Mouse (Mus musculus) layer of hippocampus, postnatal 10 days (tissue): Measurements from ENCODE around the gene Myl9. TPM values are rescaled to one million over a fixed set of nuclear protein-coding genes. Genes with fewer than 3 reads are reported as not detected.

Experiments
- DNase-seq, 2 experiments: peaks; one replicate each; pipeline ENCODE4 v3.0.0; 2021; ENCODE audit warnings: low spot score in 2 of 2
- total RNA-seq, 2 experiments: library from RNA; stranded (reverse); gene quantifications; 2 replicates each; pipeline ENCODE4 v1.2.3; 2021

The Myl9 gene
- total RNA-seq, 2 experiments from 2014 or later = 21.4 to 23.4 TPM

DNA sequence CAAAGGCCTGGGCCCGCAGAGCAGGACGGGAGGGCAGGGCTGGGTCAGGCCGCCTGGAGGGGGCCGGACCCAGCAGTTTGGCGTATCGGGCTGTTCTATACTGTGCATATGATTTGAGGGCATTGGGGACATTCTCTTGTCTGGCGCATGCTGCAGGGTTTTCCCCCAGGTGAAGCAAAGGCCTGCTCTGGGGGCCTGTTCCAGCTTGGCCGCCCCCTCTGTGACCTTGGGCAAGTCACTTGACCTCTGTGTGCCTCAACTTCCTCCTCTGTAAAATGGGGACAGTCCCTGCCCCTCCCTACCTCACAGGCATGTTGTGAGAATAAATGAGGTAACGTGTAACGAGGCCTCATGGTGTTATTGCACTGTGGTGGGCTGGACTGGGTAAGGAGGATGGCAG is 11.2 kb upstream of the Myl9 start:
- DNase-seq = no peak

DNA sequence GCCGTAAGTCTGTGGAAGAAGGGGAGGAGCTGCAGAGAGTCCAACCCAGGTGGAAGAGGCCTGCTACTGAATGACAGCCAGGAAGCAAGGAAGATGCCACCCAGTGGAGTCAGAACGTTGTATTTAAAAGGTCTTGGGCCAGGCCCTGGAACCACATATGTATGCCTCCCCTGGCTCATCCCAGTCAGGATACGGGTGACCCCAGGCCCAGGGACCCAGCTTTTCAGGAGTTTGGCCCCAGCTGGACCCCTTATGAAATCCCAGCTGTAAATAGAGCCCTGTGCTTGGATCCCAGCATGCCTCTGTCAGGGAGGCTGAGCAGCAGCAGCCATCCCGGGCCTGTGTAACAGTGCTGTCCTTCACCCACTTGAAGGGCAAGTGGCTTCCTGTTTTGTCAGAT is 10.5 kb upstream of the Myl9 start:
- no peak for DNase-seq

DNA sequence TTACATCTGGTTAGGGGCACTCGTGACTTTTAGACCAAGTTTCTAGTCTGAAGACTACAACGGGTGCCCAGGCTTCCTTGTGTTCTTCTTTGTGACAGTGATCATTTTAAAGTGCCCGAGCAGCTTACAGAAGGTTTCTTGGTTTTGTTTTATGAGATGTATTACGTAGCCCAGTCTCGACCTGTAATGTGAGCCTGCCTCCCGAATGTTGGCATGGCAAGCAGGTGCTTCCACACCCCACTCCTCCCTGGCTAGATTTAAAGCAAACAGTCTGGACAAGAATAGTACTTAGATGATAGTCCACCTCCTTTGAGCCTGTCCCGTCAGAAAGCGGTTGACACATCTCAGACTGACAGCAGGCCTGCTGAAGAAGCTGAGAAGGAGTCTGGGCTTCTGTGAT is 9.6 kb upstream of the Myl9 start:
- no peak for DNase-seq

- DNase-seq = no peak
Measured at GRCm38 (mm10) chr2:156766227-156767019, 8.8 kb upstream of the Myl9 start.

DNA sequence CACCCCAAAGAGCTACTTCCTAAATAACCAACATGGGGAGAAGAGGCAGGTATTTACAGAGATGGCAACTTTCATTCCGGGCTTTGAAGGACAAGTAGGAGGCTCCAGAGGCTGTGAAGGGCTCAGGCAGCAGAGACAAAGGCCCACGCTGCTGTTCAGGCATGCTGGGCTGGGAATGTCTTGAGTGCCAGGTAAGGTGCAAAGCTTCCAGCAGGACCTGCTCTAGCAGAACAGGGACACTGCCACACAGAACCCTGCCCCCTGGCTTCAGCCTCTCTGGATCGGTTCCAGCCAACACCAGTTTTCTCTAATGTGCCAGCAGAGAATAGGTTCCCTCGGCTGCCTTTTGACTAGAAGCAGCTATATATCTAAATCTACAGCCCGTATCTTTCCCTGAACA is 8.1 kb upstream of the Myl9 start:
- no peak for DNase-seq

GRCm38 (mm10) chr2:156769274-156769673 is 5.9 kb upstream of the Myl9 start:
- DNase-seq = no peak

DNA sequence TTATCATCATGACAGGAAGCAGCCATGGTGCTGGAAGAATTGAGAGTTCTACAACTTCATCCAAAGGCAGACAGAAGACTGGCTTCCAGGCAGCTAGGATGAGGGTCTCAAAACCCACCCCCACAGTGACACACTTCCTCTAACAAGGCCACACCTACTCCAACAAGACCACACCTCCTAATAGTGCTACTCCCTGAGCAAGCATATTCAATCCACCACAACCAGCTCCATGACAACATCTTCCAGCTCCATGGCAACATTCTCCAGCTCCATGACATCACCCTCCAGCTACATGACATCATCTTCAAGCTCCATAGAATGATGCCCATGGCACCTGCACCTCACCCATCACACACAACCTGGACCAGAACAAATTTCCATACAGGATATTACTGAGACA is 1.8 kb upstream of the Myl9 start:
- no peak for DNase-seq

- no peak for DNase-seq
Measured at GRCm38 (mm10) chr2:156774035-156774737, 1.0 kb upstream of the Myl9 start.

GRCm38 (mm10) chr2:156775455-156776435 is 525 bp downstream of the Myl9 start:
- DNase-seq = no peak

GRCm38 (mm10) chr2:156776907-156777306 is 1.7 kb downstream of the Myl9 start:
- no peak for DNase-seq

- no peak for DNase-seq
Measured at GRCm38 (mm10) chr2:156777326-156778004, 2.2 kb downstream of the Myl9 start.

DNA sequence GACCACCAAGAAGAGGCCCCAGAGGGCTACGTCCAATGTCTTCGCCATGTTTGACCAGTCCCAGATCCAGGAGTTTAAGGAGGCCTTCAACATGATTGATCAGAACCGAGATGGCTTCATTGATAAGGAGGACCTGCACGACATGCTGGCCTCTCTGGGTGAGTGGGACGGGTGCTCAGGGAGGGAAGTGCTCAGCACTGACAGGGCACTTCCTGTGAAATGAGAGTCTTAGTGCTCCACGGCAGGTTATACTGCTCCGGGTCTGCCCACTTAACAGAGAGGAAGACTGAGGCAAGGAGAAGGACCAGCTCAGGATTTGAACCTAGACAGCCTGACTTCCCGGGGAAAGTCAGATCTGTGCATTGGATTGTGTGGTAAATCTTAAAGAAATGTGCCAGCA is 3.4 kb downstream of the Myl9 start:
- no peak for DNase-seq

- no peak for DNase-seq
Measured at GRCm38 (mm10) chr2:156779036-156779435, 3.8 kb downstream of the Myl9 start.

GRCm38 (mm10) chr2:156779488-156779887 is 4.3 kb downstream of the Myl9 start:
- no peak for DNase-seq

DNA sequence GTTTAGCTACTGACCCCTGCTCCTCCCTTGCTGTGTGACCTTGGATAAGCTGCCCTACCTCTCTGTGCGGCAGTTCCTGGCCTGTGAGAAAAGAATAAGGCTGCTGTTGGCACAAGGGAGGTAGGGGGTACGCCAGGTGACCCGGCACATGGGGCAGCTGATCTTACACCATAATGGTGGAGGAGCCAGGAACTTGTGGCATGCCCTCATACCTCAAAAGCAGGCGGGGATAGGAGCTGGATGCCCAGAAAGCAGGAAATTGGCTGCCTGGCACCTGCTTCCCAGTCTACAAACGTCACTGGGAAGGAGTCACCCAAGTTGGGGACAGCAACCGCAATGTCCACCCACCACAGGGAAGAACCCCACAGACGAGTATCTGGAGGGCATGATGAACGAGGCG is 4.9 kb downstream of the Myl9 start:
- DNase-seq = no peak

GRCm38 (mm10) chr2:156780752-156781151 is 5.5 kb downstream of the Myl9 start:
- DNase-seq = no peak

DNA sequence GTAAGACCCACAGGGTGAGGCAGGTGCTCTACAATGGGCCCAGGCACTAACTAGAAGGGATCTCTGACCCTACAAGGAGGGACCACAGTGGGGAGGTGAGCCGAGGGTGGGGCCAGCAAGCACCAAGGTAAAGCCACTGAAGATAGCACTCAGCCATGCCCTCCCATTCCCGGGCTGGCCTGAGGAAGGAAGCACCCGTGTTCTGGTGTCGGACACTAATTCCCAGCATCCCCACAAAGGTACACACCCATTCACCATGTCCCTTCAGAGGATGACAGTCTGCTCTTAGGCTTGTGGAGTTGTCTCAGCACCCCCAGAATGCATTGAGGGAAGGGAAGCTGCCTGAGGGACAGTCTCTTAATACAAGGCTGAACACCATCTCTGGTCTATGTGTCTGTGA is 6.1 kb downstream of the Myl9 start:
- no peak for DNase-seq

DNA sequence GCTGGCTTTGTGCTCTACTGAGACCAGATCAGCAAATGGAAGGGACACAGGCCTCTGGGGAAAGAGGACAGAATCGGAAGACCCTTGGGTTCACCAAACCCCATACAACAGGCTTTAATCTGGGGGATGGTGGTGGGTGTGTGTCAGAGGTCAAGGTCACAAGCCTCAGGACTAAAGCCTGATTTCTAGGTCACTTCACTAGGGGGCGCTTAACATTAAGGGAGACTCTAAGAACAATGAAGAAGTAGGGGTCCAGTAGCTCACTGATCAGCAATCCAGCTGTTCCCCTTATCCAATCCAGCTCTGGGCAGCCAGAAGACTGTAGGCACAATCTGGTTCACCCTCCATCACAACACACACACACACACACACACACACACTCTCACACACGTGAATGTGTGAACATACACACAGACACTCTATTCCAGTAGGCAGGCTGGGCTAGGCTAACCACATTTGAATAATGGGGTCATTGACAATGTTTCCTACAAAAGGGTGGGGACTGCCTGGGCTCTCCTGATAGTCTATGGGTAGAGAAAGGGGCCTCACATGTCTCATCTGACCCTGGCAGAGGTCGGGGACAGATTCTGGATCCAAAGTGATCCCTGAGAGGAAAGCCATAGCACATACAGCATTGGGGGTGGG is 6.7 kb downstream of the Myl9 start:
- no peak for DNase-seq

- DNase-seq = no peak
Measured at GRCm38 (mm10) chr2:156782481-156783348, 7.5 kb downstream of the Myl9 start.

GRCm38 (mm10) chr2:156783349-156783728 is 8.1 kb downstream of the Myl9 start:
- no peak for DNase-seq
